Mouse (Mus musculus) limb, embryonic 11.5 days (tissue): ENCODE data around the gene Lpar3. TPM values are rescaled to one million over a fixed set of nuclear protein-coding genes. Genes with fewer than 3 reads are reported as not detected.

Experiments
- ATAC-seq: fragments of 200-750 bp; cut with Nextera tagmentation; 2 replicates; pipeline ENCODE4 v1.8.0; 2017; ENCODE audit warnings: low read depth; ENCODE audit not compliant: insufficient number of reproducible peaks, low FRiP score, low TSS enrichment
- DNase-seq: peaks from one replicate; pipeline ENCODE4 v3.0.0-alpha.2; 2015; ENCODE audit warnings: low spot score
- H3K27ac ChIP-seq: fragments of 300-500 bp; sonication (generic); replicated peaks from 2 replicates; pipeline ENCODE4 v1.5.1; 2014; ENCODE audit warnings: low read depth, mild to moderate bottlenecking, low read length
- H3K27me3 ChIP-seq: fragments of 300-500 bp; sonication (generic); 2 replicates; pipeline ENCODE4 v1.6.1; 2014; ENCODE audit warnings: mild to moderate bottlenecking, low read length, mixed read lengths; ENCODE audit not compliant: control insufficient read depth, insufficient read depth
- H3K36me3 ChIP-seq: fragments of 300-500 bp; sonication (generic); 2 replicates; pipeline ENCODE4 v1.6.1; 2014; ENCODE audit warnings: mild to moderate bottlenecking, low read length, moderate library complexity, mixed read lengths; ENCODE audit not compliant: control insufficient read depth, insufficient read depth
- H3K4me1 ChIP-seq: fragments of 300-500 bp; sonication (generic); 2 replicates; pipeline ENCODE4 v1.6.1; 2014; ENCODE audit warnings: low read length, mixed read lengths; ENCODE audit not compliant: control insufficient read depth, insufficient read depth
- H3K4me2 ChIP-seq: fragments of 300-500 bp; sonication (generic); 2 replicates; pipeline ENCODE4 v1.6.1; 2014; ENCODE audit warnings: low read depth, mild to moderate bottlenecking, moderate library complexity; ENCODE audit not compliant: severe bottlenecking
- H3K4me3 ChIP-seq: fragments of 300-500 bp; sonication (generic); 2 replicates; pipeline ENCODE4 v1.5.1; 2014; ENCODE audit warnings: low read depth, low read length
- H3K9ac ChIP-seq: fragments of 300-500 bp; sonication (generic); 2 replicates; pipeline ENCODE4 v1.6.1; 2014; ENCODE audit warnings: mild to moderate bottlenecking, low read length
- H3K9me3 ChIP-seq: fragments of 300-500 bp; sonication (generic); 2 replicates; pipeline ENCODE4 v1.6.1; 2016; ENCODE audit warnings: low read length; ENCODE audit not compliant: control insufficient read depth
- WGBS: fragments of 180-500 bp; shearing (Covaris S2); extraction: QIAGEN DNeasy Blood & Tissue Kit; methylation state at CpG from one replicate; pipeline ENCODE4 v1.1.7; 2014; 5-methylcytosine and 5-hydroxymethylcytosine counted together
- polyA plus RNA-seq: library from polyadenylated mRNA; unstranded; fragments of >200 nt; fragmentation: Nextera tagmentation; extraction: Ambion mirVana; gene quantifications from 2 replicates; pipeline ENCODE4 v1.2.1, GENCODE M21; 2014

Lpar3 gene
- polyA plus RNA-seq: 0.38 and 0.51 TPM in 2 replicates

GRCm38 (mm10) chr3:146220776-146221486 is at the start of gene Lpar3:
TSS of gene Lpar3 (plus strand) at chr3:146220963.
- H3K27me3 ChIP-seq: peaks cover 17% of the 10 kb centered on the region
- peak within 1 kb of the TSS; percentile 49; the same call in 1 of the 2 replicates for H3K9ac ChIP-seq
- no peaks in the 10 kb centered on the region for H3K4me1 ChIP-seq
- DNase-seq (peak; percentile 88), ATAC-seq (peak; percentile 77)
- peak within 1 kb of the TSS; percentile 48 for H3K4me3 ChIP-seq
- no peak within 1 kb of the TSS for H3K27ac ChIP-seq
- H3K9me3 ChIP-seq: no peaks in the 10 kb centered on the region
- 1% methylated on average over 62 of the region's 73 CpGs for WGBS
- no peaks in the 10 kb centered on the region for H3K36me3 ChIP-seq
- H3K4me2 ChIP-seq: peak within 1 kb of the TSS; percentile 75

- ATAC-seq (no peak), DNase-seq (no peak)
- no peak overlapping the region for H3K9ac ChIP-seq
- no peak overlapping the region for H3K4me2 ChIP-seq
- H3K9me3 ChIP-seq: no peaks in the 10 kb centered on the region
- H3K4me3 ChIP-seq: no peak overlapping the region
- no peaks in the 10 kb centered on the region for H3K36me3 ChIP-seq
- H3K4me1 ChIP-seq: no peaks in the 10 kb centered on the region
- H3K27me3 ChIP-seq: no peaks in the 10 kb centered on the region
- 74% methylated on average over 5 of the region's 5 CpGs for WGBS
- no peak overlapping the region for H3K27ac ChIP-seq
Measured at GRCm38 (mm10) chr3:146173030-146173429, 47.7 kb upstream of the Lpar3 start.

- Histone ChIP-seq H3K27me3 (no peaks in the 10 kb centered on the region), H3K36me3 (no peaks in the 10 kb centered on the region), H3K4me3 (no peak overlapping the region), H3K9me3 (no peaks in the 10 kb centered on the region), H3K27ac (no peak overlapping the region), H3K4me2 (no peak overlapping the region), H3K4me1 (no peaks in the 10 kb centered on the region), H3K9ac (no peak overlapping the region)
- WGBS: 91% methylated on average over 9 of the region's 9 CpGs
- ATAC-seq (no peak), DNase-seq (no peak)
Measured at GRCm38 (mm10) chr3:146174215-146174614, 46.5 kb upstream of the Lpar3 start.

- DNase-seq: no peak
- H3K36me3 ChIP-seq: no peaks in the 10 kb centered on the region
Measured at GRCm38 (mm10) chr3:146177295-146177694, 43.5 kb upstream of the Lpar3 start.

GRCm38 (mm10) chr3:146177748-146178582 is 42.8 kb upstream of the Lpar3 start:
- Histone ChIP-seq H3K4me3 (no peak overlapping the region), H3K9ac (no peak overlapping the region), H3K4me1 (no peaks in the 10 kb centered on the region), H3K4me2 (peak overlapping the region; percentile 39), H3K27me3 (no peaks in the 10 kb centered on the region), H3K9me3 (no peaks in the 10 kb centered on the region), H3K36me3 (no peaks in the 10 kb centered on the region), H3K27ac (no peak overlapping the region)
- DNase-seq (peak; percentile 87), ATAC-seq (peak; percentile 61)
- 5% methylated on average over 16 of the region's 16 CpGs for WGBS

More at GRCm38 (mm10) chr3:146177295-146177694, 43.5 kb upstream of the Lpar3 start:
- WGBS: 83% methylated on average over 7 of the region's 7 CpGs
- Histone ChIP-seq H3K27me3 (no peaks in the 10 kb centered on the region), H3K4me2 (no peak overlapping the region), H3K9me3 (no peaks in the 10 kb centered on the region), H3K4me3 (no peak overlapping the region), H3K9ac (no peak overlapping the region), H3K4me1 (no peaks in the 10 kb centered on the region), H3K27ac (no peak overlapping the region)
- no peak for ATAC-seq

GRCm38 (mm10) chr3:146180341-146180740 is 40.4 kb upstream of the Lpar3 start:
- Histone ChIP-seq H3K9ac (no peak overlapping the region), H3K4me1 (no peaks in the 10 kb centered on the region), H3K9me3 (no peaks in the 10 kb centered on the region), H3K27me3 (no peaks in the 10 kb centered on the region), H3K4me2 (no peak overlapping the region), H3K36me3 (no peaks in the 10 kb centered on the region), H3K27ac (no peak overlapping the region), H3K4me3 (no peak overlapping the region)
- ATAC-seq (no peak), DNase-seq (no peak)
- WGBS: 36% methylated on average over 2 of the region's 2 CpGs

- Histone ChIP-seq H3K27me3 (no peaks in the 10 kb centered on the region), H3K4me2 (no peak overlapping the region), H3K27ac (no peak overlapping the region), H3K9me3 (no peaks in the 10 kb centered on the region), H3K4me1 (no peaks in the 10 kb centered on the region), H3K36me3 (no peaks in the 10 kb centered on the region), H3K9ac (no peak overlapping the region), H3K4me3 (no peak overlapping the region)
- peak; percentile 76 for DNase-seq
- ATAC-seq: no peak
- 41% methylated on average over 3 of the region's 3 CpGs for WGBS
Measured at GRCm38 (mm10) chr3:146180986-146181385, 39.8 kb upstream of the Lpar3 start.

- 33% methylated on average over 13 of the region's 13 CpGs for WGBS
- ATAC-seq: no peak
- H3K4me1 ChIP-seq: no peaks in the 10 kb centered on the region
Measured at GRCm38 (mm10) chr3:146184992-146185657, 35.6 kb upstream of the Lpar3 start.

More at GRCm38 (mm10) chr3:146184992-146185657, 35.6 kb upstream of the Lpar3 start:
- H3K9me3 ChIP-seq: no peaks in the 10 kb centered on the region
- peak; percentile 78 for DNase-seq
- no peak overlapping the region for H3K4me2 ChIP-seq
- H3K27ac ChIP-seq: no peak overlapping the region
- H3K4me3 ChIP-seq: no peak overlapping the region
- no peak overlapping the region for H3K9ac ChIP-seq
- no peaks in the 10 kb centered on the region for H3K27me3 ChIP-seq
- H3K36me3 ChIP-seq: no peaks in the 10 kb centered on the region
